Mouse (Mus musculus): ENCODE results near the gene Hdgf. TPM values are rescaled to one million over a fixed set of nuclear protein-coding genes. Genes with fewer than 3 reads are reported as not detected.

Hdgf gene
- polyA plus RNA-seq, 1 experiment from 2014 or later = 305 TPM

DNA sequence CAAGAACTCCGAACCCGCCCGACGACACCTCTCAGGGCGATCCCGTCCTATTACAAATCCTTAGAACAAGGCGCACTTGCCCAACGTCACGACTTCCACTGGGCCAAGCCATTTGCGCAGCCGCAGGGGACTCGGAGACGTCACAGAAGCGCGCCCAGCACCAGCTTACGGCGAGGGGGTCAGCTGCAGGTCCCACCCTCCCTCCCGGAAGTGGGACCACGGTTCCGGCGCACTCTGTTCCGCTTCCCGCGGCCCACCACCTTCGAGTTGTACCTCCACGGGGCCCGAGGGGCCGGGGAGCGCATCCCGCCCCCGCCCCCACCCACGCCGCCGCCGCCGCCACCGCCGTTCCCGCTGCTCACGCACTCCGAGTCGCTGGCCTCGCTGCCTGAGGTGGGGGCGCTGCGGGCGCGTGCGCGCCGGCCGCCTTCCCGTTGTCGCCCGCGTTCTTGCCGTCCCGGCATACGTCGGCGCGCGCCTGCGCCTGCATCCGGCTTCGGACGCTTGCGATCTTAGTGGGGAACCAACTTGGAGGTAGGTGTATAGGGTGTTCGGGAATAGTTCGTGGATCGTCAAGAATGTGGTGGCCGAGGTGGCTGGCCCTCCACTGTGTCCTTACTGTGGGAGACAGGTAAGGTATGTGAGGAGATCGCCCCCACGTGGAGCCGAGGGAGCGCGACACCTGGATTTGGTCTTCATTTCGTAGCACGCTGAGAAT, 24.1 kb downstream of the Hdgf start, which contains the start of the genes Isg20l2 and Rrnad1:
Gene Isg20l2 (plus strand): TSS at position 237 of the 718 bp plus-strand sequence.
Gene Rrnad1 (minus strand): TSS at position 640 of the 718 bp plus-strand sequence.
- Histone ChIP-seq H3K9ac (ENCODE audit: low read length) (peak within 1 kb of the TSS; percentile 77), H3K4me3 (ENCODE audit: low read depth, low read length) (peak within 1 kb of the TSS; percentile 52), H3K27ac (replicated peaks; ENCODE audit: low read depth, low read length) (peak within 1 kb of the TSS; percentile 65; the same call in 1 of the 2 replicates), H3K4me2 (ENCODE audit: low read depth, severe bottlenecking) (peak within 1 kb of the TSS; percentile 69), H3K4me1 (ENCODE audit: control insufficient read depth, insufficient read depth, low read length) (peaks cover 8% of the 10 kb centered on the region; the same call in 1 of the 2 replicates), H3K9me3 (ENCODE audit: control insufficient read depth, low read length) (no peaks in the 10 kb centered on the region), H3K27me3 (ENCODE audit: control insufficient read depth, insufficient read depth, low read length) (no peaks in the 10 kb centered on the region), H3K36me3 (ENCODE audit: control insufficient read depth, insufficient read depth, low read length) (peaks cover 18% of the 10 kb centered on the region; the same call in 1 of the 2 replicates)
- ATAC-seq (ENCODE audit: insufficient number of reproducible peaks, low FRiP score, low TSS enrichment, low read depth) = peak; percentile 96
- peak; percentile 98 for DNase-seq (ENCODE audit: low spot score)
- WGBS = under 1% methylated on average over 77 of the region's 78 CpGs

GRCm38 (mm10) chr3:87934026-87934425, 27.9 kb downstream of the Hdgf start:
- whole genome bisulfite sequencing = 86% methylated on average over 5 of the region's 5 CpGs

DNA sequence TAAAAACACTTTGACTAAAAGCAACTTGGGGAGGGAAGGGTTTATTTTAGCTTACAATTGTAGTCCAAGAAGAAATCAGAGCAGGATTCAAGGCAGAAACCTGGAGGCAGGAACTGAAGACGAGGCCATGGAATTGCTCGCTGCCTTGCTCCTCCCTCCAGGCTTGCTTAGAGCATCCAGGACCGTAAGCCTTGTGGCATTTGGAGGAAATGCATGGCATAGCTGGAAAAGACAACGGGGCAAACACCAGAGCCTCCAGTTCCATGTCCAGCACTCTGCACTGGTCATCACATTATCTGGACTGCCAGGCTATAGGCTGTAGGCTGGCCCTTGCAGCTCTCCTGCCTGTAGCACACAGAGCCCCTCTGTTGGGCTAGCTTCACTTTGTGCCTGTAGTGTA, 28.4 kb downstream of the Hdgf start:
- Histone ChIP-seq H3K36me3 (ENCODE audit: control insufficient read depth, insufficient read depth, low read length) (peaks cover 29% of the 10 kb centered on the region), H3K27ac (replicated peaks; ENCODE audit: low read depth, low read length) (no peak overlapping the region), H3K9ac (ENCODE audit: low read length) (no peak overlapping the region), H3K4me3 (ENCODE audit: low read depth, low read length) (no peak overlapping the region), H3K9me3 (ENCODE audit: control insufficient read depth, low read length) (no peaks in the 10 kb centered on the region), H3K27me3 (ENCODE audit: control insufficient read depth, insufficient read depth, low read length) (no peaks in the 10 kb centered on the region), H3K4me2 (ENCODE audit: low read depth, severe bottlenecking) (no peak overlapping the region), H3K4me1 (ENCODE audit: control insufficient read depth, insufficient read depth, low read length) (peaks cover 5% of the 10 kb centered on the region; the same call in 1 of the 2 replicates)
- WGBS = 80% methylated on average over 4 of the region's 4 CpGs
- DNase-seq (ENCODE audit: low spot score) (no peak), ATAC-seq (ENCODE audit: insufficient number of reproducible peaks, low FRiP score, low TSS enrichment, low read depth) (no peak)

More at GRCm38 (mm10) chr3:87934026-87934425, 27.9 kb downstream of the Hdgf start:
- Histone ChIP-seq H3K4me2 (ENCODE audit: low read depth, severe bottlenecking) (no peak overlapping the region), H3K9me3 (ENCODE audit: control insufficient read depth, low read length) (no peaks in the 10 kb centered on the region), H3K4me3 (ENCODE audit: low read depth, low read length) (no peak overlapping the region), H3K36me3 (ENCODE audit: control insufficient read depth, insufficient read depth, low read length) (peaks cover 24% of the 10 kb centered on the region), H3K27me3 (ENCODE audit: control insufficient read depth, insufficient read depth, low read length) (no peaks in the 10 kb centered on the region), H3K9ac (ENCODE audit: low read length) (no peak overlapping the region), H3K4me1 (ENCODE audit: control insufficient read depth, insufficient read depth, low read length) (peaks cover 8% of the 10 kb centered on the region; the same call in 1 of the 2 replicates), H3K27ac (replicated peaks; ENCODE audit: low read depth, low read length) (no peak overlapping the region)
- DNase-seq (ENCODE audit: low spot score) (no peak), ATAC-seq (ENCODE audit: insufficient number of reproducible peaks, low FRiP score, low TSS enrichment, low read depth) (no peak)

- no peak overlapping the region for H3K27ac ChIP-seq (replicated peaks; ENCODE audit: low read depth, low read length)
- WGBS = 87% methylated on average over 4 of the region's 4 CpGs
- DNase-seq (ENCODE audit: low spot score) (no peak), ATAC-seq (ENCODE audit: insufficient number of reproducible peaks, low FRiP score, low TSS enrichment, low read depth) (no peak; the same call in 1 of the 2 replicates)
- peaks cover 32% of the 10 kb centered on the region for H3K36me3 ChIP-seq (ENCODE audit: control insufficient read depth, insufficient read depth, low read length)
- peaks cover 5% of the 10 kb centered on the region; the same call in 1 of the 2 replicates for H3K4me1 ChIP-seq (ENCODE audit: control insufficient read depth, insufficient read depth, low read length)
- no peak overlapping the region for H3K9ac ChIP-seq (ENCODE audit: low read length)
- no peak overlapping the region for H3K4me3 ChIP-seq (ENCODE audit: low read depth, low read length)
- H3K9me3 ChIP-seq (ENCODE audit: control insufficient read depth, low read length) = no peaks in the 10 kb centered on the region
- no peaks in the 10 kb centered on the region for H3K27me3 ChIP-seq (ENCODE audit: control insufficient read depth, insufficient read depth, low read length)
- H3K4me2 ChIP-seq (ENCODE audit: low read depth, severe bottlenecking) = no peak overlapping the region
These were observed 29.1 kb downstream of the Hdgf start for GRCm38 (mm10) chr3:87935201-87935600.

GRCm38 (mm10) chr3:87935776-87936175, 29.7 kb downstream of the Hdgf start:
- peaks cover 34% of the 10 kb centered on the region for H3K36me3 ChIP-seq (ENCODE audit: control insufficient read depth, insufficient read depth, low read length)

DNA sequence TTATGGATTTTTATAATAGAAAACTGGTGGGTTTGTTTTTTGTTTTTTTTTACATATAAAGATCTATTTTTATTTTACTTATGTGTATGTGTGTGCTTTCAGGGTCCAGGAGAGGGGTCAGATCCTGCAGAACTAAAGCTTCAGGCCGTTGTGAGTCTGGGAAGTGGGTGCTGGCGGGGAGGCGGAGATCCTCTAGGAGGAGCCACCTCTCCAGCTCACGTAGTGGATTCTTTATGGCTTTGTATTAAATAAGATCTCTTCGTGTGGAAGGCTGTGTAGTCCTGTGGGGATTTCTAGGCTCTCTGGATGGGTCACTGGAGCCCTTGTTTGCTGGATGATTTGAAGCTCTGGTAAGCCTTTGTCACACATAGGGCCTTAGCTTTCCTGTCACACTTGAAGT, 34.5 kb downstream of the Hdgf start:
- H3K4me1 ChIP-seq (ENCODE audit: control insufficient read depth, insufficient read depth, low read length) = peaks cover 19% of the 10 kb centered on the region
- ATAC-seq (ENCODE audit: insufficient number of reproducible peaks, low FRiP score, low TSS enrichment, low read depth) = no peak
- 74% methylated on average over 5 of the region's 5 CpGs for WGBS

More at GRCm38 (mm10) chr3:87935776-87936175, 29.7 kb downstream of the Hdgf start:
- ATAC-seq (ENCODE audit: insufficient number of reproducible peaks, low FRiP score, low TSS enrichment, low read depth) (0 out of 2 replicates have a peak, but pooled peaks have one; percentile 13), DNase-seq (ENCODE audit: low spot score) (peak; percentile 92)
- Histone ChIP-seq H3K4me2 (ENCODE audit: low read depth, severe bottlenecking) (no peak overlapping the region), H3K4me1 (ENCODE audit: control insufficient read depth, insufficient read depth, low read length) (peaks cover 5% of the 10 kb centered on the region; the same call in 1 of the 2 replicates), H3K9ac (ENCODE audit: low read length) (no peak overlapping the region), H3K27me3 (ENCODE audit: control insufficient read depth, insufficient read depth, low read length) (no peaks in the 10 kb centered on the region), H3K4me3 (ENCODE audit: low read depth, low read length) (no peak overlapping the region), H3K9me3 (ENCODE audit: control insufficient read depth, low read length) (no peaks in the 10 kb centered on the region), H3K27ac (replicated peaks; ENCODE audit: low read depth, low read length) (no peak overlapping the region)
- WGBS = 92% methylated on average over 2 of the region's 2 CpGs

GRCm38 (mm10) chr3:87942471-87942870, 36.4 kb downstream of the Hdgf start:
- H3K9ac ChIP-seq (ENCODE audit: low read length) = no peak overlapping the region
- H3K4me2 ChIP-seq (ENCODE audit: low read depth, severe bottlenecking) = no peak overlapping the region
- H3K27ac ChIP-seq (replicated peaks; ENCODE audit: low read depth, low read length) = no peak overlapping the region
- H3K9me3 ChIP-seq (ENCODE audit: control insufficient read depth, low read length) = no peaks in the 10 kb centered on the region
- no peaks in the 10 kb centered on the region for H3K27me3 ChIP-seq (ENCODE audit: control insufficient read depth, insufficient read depth, low read length)
- ATAC-seq (ENCODE audit: insufficient number of reproducible peaks, low FRiP score, low TSS enrichment, low read depth) (no peak), DNase-seq (ENCODE audit: low spot score) (no peak)
- peaks cover 36% of the 10 kb centered on the region for H3K36me3 ChIP-seq (ENCODE audit: control insufficient read depth, insufficient read depth, low read length)
- H3K4me1 ChIP-seq (ENCODE audit: control insufficient read depth, insufficient read depth, low read length) = peaks cover 37% of the 10 kb centered on the region
- WGBS = 86% methylated on average over 2 of the region's 2 CpGs
- no peak overlapping the region for H3K4me3 ChIP-seq (ENCODE audit: low read depth, low read length)

More for the DNA sequence above, 34.5 kb downstream of the Hdgf start:
- no peak overlapping the region for H3K9ac ChIP-seq (ENCODE audit: low read length)
- H3K4me3 ChIP-seq (ENCODE audit: low read depth, low read length) = no peak overlapping the region
- no peaks in the 10 kb centered on the region for H3K9me3 ChIP-seq (ENCODE audit: control insufficient read depth, low read length)
- DNase-seq (ENCODE audit: low spot score) = no peak
- H3K27me3 ChIP-seq (ENCODE audit: control insufficient read depth, insufficient read depth, low read length) = no peaks in the 10 kb centered on the region
- no peak overlapping the region for H3K27ac ChIP-seq (replicated peaks; ENCODE audit: low read depth, low read length)
- no peak overlapping the region for H3K4me2 ChIP-seq (ENCODE audit: low read depth, severe bottlenecking)
- peaks cover 37% of the 10 kb centered on the region for H3K36me3 ChIP-seq (ENCODE audit: control insufficient read depth, insufficient read depth, low read length)

GRCm38 (mm10) chr3:87943586-87943985, 37.5 kb downstream of the Hdgf start:
- no peak for ATAC-seq (ENCODE audit: insufficient number of reproducible peaks, low FRiP score, low TSS enrichment, low read depth)
- Histone ChIP-seq H3K4me1 (ENCODE audit: control insufficient read depth, insufficient read depth, low read length) (peaks cover 41% of the 10 kb centered on the region), H3K4me3 (ENCODE audit: low read depth, low read length) (no peak overlapping the region), H3K27ac (replicated peaks; ENCODE audit: low read depth, low read length) (0 out of 2 replicates have a peak overlapping the region, but pooled peaks have one; percentile 56), H3K4me2 (ENCODE audit: low read depth, severe bottlenecking) (no peak overlapping the region), H3K9me3 (ENCODE audit: control insufficient read depth, low read length) (no peaks in the 10 kb centered on the region), H3K9ac (ENCODE audit: low read length) (no peak overlapping the region), H3K27me3 (ENCODE audit: control insufficient read depth, insufficient read depth, low read length) (no peaks in the 10 kb centered on the region), H3K36me3 (ENCODE audit: control insufficient read depth, insufficient read depth, low read length) (peaks cover 26% of the 10 kb centered on the region)
- DNase-seq (ENCODE audit: low spot score) = no peak
- WGBS = 57% methylated on average over 7 of the region's 7 CpGs

Measured in limb, embryonic 11.5 days (tissue).